Mouse (Mus musculus) macrophage (primary cell): ENCODE measurements around the gene Strap. TPM values are rescaled to one million over a fixed set of nuclear protein-coding genes. Genes with fewer than 3 reads are reported as not detected.

Experiments used
- H3K27ac ChIP-seq: fragments of 350-480 bp; formaldehyde crosslinking; 2 replicates; pipeline ENCODE4 v1.9.0; 2021
- H3K36me3 ChIP-seq: fragments of 350-480 bp; formaldehyde crosslinking; 2 replicates; pipeline ENCODE4 v1.9.0; 2021; ENCODE audit errors: inconsistent target
- H3K4me3 ChIP-seq: fragments of 350-480 bp; formaldehyde crosslinking; 2 replicates; pipeline ENCODE4 v1.9.0; 2021; ENCODE audit errors: inconsistent target
- H3K79me2 ChIP-seq: fragments of 350-480 bp; formaldehyde crosslinking; 2 replicates; pipeline ENCODE4 v1.9.0; 2021; ENCODE audit errors: inconsistent target
- WGBS: methylation state at CpG from one replicate; pipeline ENCODE4 v1.1.7; 2026; ENCODE audit warnings: inconsistent platforms; ENCODE audit not compliant: missing documents; 5-methylcytosine and 5-hydroxymethylcytosine counted together
- polyA plus RNA-seq: library from polyadenylated mRNA; stranded (reverse); fragments of 250-400 nt; gene quantifications from 3 replicates; pipeline ENCODE4 v1.2.4, GENCODE M21; 2018; ENCODE audit warnings: inconsistent platforms

Gene Strap
- polyA plus RNA-seq, 1 experiment from 2014 or later, result 67.4 TPM

DNA sequence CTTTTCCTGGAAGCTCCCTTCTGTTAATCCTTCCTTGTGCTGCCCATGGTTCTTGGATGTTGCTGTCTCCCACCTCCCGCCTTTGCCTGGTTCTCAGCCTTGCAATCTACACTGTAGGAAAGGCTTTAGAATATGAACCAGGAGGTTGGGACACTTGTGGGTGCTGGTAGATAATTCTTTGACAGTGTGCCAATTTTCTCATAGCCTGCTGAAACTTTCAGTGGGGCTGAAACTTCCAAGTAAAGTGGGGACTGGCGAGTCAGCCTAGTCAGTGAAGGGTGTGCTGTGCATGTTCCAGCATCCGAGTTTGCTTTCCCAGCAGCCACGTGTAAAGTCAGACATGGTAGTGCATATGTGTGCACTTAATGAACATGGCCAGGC, 17.4 kb downstream of the Strap start:
- H3K27ac ChIP-seq, result no peak overlapping the region
- 93% methylated on average over 4 of the region's 4 CpGs for WGBS
- peaks cover 23% of the 10 kb centered on the region for H3K79me2 ChIP-seq
- H3K36me3 ChIP-seq, result peaks cover 30% of the 10 kb centered on the region
- H3K4me3 ChIP-seq, result no peak overlapping the region

DNA sequence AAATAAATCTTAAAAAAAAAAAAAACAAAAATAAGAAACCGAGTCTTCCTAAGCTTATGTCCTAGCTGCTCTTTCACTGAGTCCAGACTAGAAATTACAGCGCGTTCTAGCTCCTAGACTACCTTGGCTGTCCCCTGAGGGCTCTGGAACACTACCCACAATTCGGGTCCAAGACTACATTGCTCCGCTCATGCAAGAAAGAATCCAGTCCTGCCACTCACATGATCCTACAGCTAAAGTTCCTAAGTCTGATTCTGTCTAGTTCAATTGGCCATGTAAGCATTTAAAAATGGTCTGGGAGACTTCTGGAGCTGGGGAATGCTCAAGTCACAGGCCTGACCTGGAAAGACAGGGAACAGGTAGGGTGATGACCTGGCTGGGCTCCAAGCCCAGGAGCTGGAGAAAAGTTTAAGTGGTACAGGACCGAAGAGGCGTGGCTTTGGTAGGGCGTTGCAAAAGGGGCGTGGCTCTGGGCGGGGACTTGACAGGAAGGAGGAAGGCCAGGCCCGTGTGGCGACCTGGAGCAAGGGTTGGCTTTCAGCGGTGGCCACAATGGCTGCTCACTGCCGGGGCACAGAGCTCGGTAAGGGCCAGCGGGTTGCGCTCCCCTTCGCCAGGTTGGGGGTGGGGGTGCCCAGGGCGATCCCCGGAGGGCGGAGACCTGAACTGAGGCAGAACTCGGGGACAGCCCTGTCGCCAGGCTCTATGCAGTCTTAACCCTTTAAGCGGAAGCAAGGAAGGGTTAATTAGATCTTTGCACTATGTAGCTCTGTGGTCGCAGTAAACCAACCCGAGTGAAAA, 19.4 kb downstream of the Strap start, which contains the start of gene Dera:
Dera (plus strand) TSS at position 491 of the 801 bp plus-strand sequence.
- peaks cover 18% of the 10 kb centered on the region for H3K36me3 ChIP-seq
- H3K79me2 ChIP-seq, result peaks cover 36% of the 10 kb centered on the region
- WGBS, result 15% methylated on average over 24 of the region's 26 CpGs
- H3K4me3 ChIP-seq, result peak within 1 kb of the TSS; percentile 75
- peak within 1 kb of the TSS; percentile 42 for H3K27ac ChIP-seq

DNA sequence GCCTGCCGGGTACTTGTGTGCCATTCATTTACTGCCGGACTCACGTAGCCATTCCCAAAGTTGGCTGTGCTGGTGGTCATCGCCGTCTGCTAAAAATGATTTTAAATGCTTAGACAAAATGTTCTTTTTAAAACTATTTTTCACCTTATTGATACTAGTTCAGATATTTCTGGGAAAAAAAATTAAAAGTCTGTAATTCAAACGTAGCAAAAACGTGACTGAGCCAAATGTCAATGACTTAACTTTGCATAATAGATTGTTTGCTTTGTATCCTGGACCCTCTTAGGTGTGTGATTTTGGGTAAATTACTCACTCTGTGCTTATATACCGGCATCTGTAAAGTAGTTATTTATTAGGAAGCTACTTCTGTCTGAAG, 20.0 kb downstream of the Strap start:
- 5% methylated on average over 8 of the region's 8 CpGs for WGBS
- Histone ChIP-seq H3K4me3 (peak overlapping the region; percentile 75), H3K27ac (peak overlapping the region; percentile 42)

GRCm38 (mm10) chr6:137756310-137756709, 21.4 kb downstream of the Strap start:
- WGBS, result 78% methylated on average over 5 of the region's 5 CpGs
- H3K4me3 ChIP-seq, result no peak overlapping the region
- H3K79me2 ChIP-seq, result peaks cover 57% of the 10 kb centered on the region
- H3K36me3 ChIP-seq, result no peaks in the 10 kb centered on the region
- H3K27ac ChIP-seq, result no peak overlapping the region

More for the DNA sequence above, 20.0 kb downstream of the Strap start:
- peaks cover 12% of the 10 kb centered on the region for H3K36me3 ChIP-seq
- peaks cover 42% of the 10 kb centered on the region for H3K79me2 ChIP-seq

GRCm38 (mm10) chr6:137757891-137758290, 23.0 kb downstream of the Strap start:
- 89% methylated on average over 1 of the region's 1 CpGs for WGBS
- Histone ChIP-seq H3K4me3 (no peak overlapping the region), H3K27ac (peak overlapping the region; percentile 73), H3K79me2 (peaks cover 72% of the 10 kb centered on the region), H3K36me3 (no peaks in the 10 kb centered on the region)

DNA sequence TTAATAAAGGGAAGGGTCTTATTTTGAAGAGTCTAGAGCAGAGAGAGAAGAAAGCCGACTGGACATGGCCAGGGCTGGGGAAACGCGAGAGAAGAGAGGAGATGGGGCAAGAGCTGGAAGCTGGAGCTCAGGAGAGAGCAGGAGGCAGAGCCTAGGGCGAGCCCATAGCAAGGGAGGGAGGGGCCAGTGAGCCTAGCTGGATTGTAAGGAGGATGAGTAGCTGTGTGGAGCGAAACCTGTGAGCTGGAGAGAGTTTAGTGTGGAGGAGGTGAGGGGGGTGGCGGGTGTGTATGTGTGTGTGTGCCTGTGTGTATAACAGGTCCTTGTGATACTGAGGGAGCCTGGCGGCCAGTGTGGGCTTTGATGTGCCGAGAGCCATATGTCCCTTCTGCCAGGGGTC, 24.8 kb downstream of the Strap start:
- Histone ChIP-seq H3K4me3 (no peak overlapping the region), H3K27ac (no peak overlapping the region), H3K79me2 (peaks cover 87% of the 10 kb centered on the region), H3K36me3 (no peaks in the 10 kb centered on the region)
- WGBS, result 93% methylated on average over 8 of the region's 8 CpGs

- H3K36me3 ChIP-seq, result no peaks in the 10 kb centered on the region
- H3K79me2 ChIP-seq, result peaks cover 87% of the 10 kb centered on the region
- H3K27ac ChIP-seq, result no peak overlapping the region
- 91% methylated on average over 15 of the region's 15 CpGs for WGBS
- H3K4me3 ChIP-seq, result no peak overlapping the region
Measured at GRCm38 (mm10) chr6:137760966-137761365, 26.1 kb downstream of the Strap start.

- Histone ChIP-seq H3K4me3 (no peak overlapping the region), H3K27ac (no peak overlapping the region), H3K79me2 (peaks cover 89% of the 10 kb centered on the region), H3K36me3 (no peaks in the 10 kb centered on the region)
- 80% methylated on average over 3 of the region's 3 CpGs for WGBS
Measured at GRCm38 (mm10) chr6:137764572-137765210, 29.8 kb downstream of the Strap start.

- no peak overlapping the region for H3K27ac ChIP-seq
- H3K4me3 ChIP-seq, result no peak overlapping the region
- no peaks in the 10 kb centered on the region for H3K36me3 ChIP-seq
- peaks cover 74% of the 10 kb centered on the region for H3K79me2 ChIP-seq
Measured at GRCm38 (mm10) chr6:137766177-137766576, 31.3 kb downstream of the Strap start.

GRCm38 (mm10) chr6:137771621-137772250, 36.9 kb downstream of the Strap start:
- no peaks in the 10 kb centered on the region for H3K36me3 ChIP-seq
- H3K27ac ChIP-seq, result no peak overlapping the region
- peaks cover 40% of the 10 kb centered on the region; the same call in 1 of the 2 replicates for H3K79me2 ChIP-seq
- no peak overlapping the region for H3K4me3 ChIP-seq
- 97% methylated on average over 3 of the region's 3 CpGs for WGBS

DNA sequence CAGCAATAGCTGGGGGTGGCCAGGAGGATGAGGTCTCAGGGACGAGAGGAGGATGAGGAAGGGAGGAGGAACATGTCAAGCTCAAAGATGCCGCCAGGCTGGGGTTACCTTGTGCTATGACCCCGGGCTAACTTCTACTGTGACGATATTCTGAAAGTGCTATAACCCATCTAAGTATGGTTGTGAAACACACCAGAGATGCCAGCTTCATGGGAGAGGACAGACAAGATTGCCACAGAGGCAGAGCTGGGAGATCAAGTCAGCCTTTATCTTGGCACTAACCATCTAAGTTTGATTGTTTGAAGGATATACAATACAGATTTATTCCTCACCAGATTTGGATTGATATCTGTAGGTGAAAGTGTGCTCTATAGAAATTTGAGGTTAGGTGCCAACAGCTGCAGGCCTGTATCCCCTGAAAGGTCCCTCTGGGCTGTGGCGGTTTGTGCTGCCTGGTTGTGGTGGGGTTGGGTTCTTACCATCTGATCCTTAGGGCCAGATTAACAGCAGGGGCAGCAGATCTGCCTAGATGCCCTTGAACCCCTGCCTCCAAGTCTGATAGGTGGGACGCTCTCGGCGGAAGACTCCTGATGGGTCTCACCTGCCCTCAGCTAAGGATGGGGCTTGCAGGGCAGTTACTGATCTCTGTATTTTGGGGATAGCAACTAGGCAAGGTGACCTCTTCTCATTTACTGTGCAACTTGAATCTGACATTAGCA, 38.2 kb downstream of the Strap start:
- WGBS, result 88% methylated on average over 8 of the region's 8 CpGs

DNA sequence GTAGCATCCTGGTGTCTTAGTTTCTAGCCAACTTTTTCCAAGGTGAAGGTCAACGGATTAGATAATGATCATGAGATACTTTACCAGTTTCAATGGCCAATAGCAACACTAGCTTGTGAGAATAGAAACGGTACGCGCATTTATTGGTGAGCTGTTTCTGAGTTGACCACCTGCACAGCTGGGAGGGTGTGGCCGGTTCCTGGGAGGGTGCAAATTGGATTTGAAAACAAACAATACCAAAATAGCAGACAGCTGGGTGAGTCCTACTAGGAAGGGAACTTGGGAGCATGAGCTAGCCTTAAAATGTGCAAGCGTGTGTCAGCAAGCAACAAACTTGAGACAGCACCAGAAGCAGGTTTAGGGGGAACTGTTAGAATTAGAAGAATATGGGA, 38.8 kb downstream of the Strap start:
- no peaks in the 10 kb centered on the region for H3K36me3 ChIP-seq
- no peak overlapping the region for H3K4me3 ChIP-seq
- WGBS, result 98% methylated on average over 6 of the region's 6 CpGs
- no peak overlapping the region for H3K27ac ChIP-seq
- peaks cover 22% of the 10 kb centered on the region; the same call in 1 of the 2 replicates for H3K79me2 ChIP-seq

More for the DNA sequence above, 38.2 kb downstream of the Strap start:
- Histone ChIP-seq H3K79me2 (peaks cover 27% of the 10 kb centered on the region; the same call in 1 of the 2 replicates), H3K36me3 (no peaks in the 10 kb centered on the region), H3K4me3 (no peak overlapping the region), H3K27ac (no peak overlapping the region)

GRCm38 (mm10) chr6:137774166-137774565, 39.3 kb downstream of the Strap start:
- no peak overlapping the region for H3K27ac ChIP-seq
- H3K79me2 ChIP-seq, result peaks cover 19% of the 10 kb centered on the region; the same call in 1 of the 2 replicates
- peaks cover 5% of the 10 kb centered on the region; the same call in 1 of the 2 replicates for H3K36me3 ChIP-seq
- H3K4me3 ChIP-seq, result no peak overlapping the region
- 97% methylated on average over 13 of the region's 13 CpGs for WGBS

DNA sequence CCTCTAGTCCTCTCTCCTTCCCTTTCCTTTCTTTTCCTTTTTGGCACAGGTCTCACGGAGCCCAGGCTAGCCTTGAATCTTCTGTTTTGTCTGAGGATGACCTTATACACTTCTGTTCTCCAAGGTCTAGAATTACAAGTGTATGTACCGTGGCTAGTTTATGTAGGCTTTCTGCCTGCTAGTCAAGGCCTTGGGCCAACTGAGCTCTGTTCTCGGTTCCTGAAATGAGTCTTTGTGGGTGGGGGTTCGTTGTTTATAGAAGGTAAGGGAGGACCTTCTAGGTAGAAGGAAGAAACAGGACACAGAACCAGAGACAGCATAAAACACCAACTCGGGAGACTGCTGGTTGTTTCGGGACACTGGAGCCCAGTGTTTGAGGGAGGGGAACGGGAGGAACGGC, 40.3 kb downstream of the Strap start:
- Histone ChIP-seq H3K4me3 (no peak overlapping the region), H3K36me3 (peaks cover 15% of the 10 kb centered on the region), H3K79me2 (peaks cover 19% of the 10 kb centered on the region; the same call in 1 of the 2 replicates), H3K27ac (no peak overlapping the region)
- WGBS, result 95% methylated on average over 8 of the region's 8 CpGs
